Mouse (Mus musculus): Measurements from ENCODE around the gene Ssbp3. TPM values are rescaled to one million over a fixed set of nuclear protein-coding genes. Genes with fewer than 3 reads are reported as not detected.
A peak's percentile ranks its signal among the peaks of the same experiment; 100 is the strongest.

The Ssbp3 gene
- total RNA-seq, 2 experiments from 2014 or later: 41.6 to 49.9 TPM

- intact Hi-C loops (cut with DNase I): no loop called here
- DNase-seq: no peak
Measured at GRCm38 (mm10) chr4:106981385-106982103, 71.0 kb downstream of the Ssbp3 start.

- no peak for DNase-seq
- intact Hi-C loops (cut with DNase I): no loop called here
Measured at GRCm38 (mm10) chr4:106982344-106983121, 72.0 kb downstream of the Ssbp3 start.

GRCm38 (mm10) chr4:106983908-106984515 lies 73.5 kb downstream of the Ssbp3 start:
- intact Hi-C loops (cut with DNase I): no loop called here
- no peak for DNase-seq

- intact Hi-C loops (cut with DNase I): no loop called here
- DNase-seq: no peak
Measured at GRCm38 (mm10) chr4:106985289-106985688, 74.8 kb downstream of the Ssbp3 start.

GRCm38 (mm10) chr4:106985899-106986832 lies 75.7 kb downstream of the Ssbp3 start:
- peak; percentile 35 to 43 for DNase-seq
- intact Hi-C loops (cut with DNase I): no loop called here

GRCm38 (mm10) chr4:106987725-106988364 lies 77.3 kb downstream of the Ssbp3 start:
- peak; percentile 91 to 93 for DNase-seq
- intact Hi-C loops (cut with DNase I): loop anchor here (1.0 kb wide), 2 partner anchors 76 to 149 kb away; no protein-coding TSS in a partner anchor

GRCm38 (mm10) chr4:106988886-106989225 lies 78.4 kb downstream of the Ssbp3 start:
- intact Hi-C loops (cut with DNase I): loop anchor here (1.0 kb wide), 2 partner anchors 77 to 150 kb away; no protein-coding TSS in a partner anchor
- no peak for DNase-seq

GRCm38 (mm10) chr4:106989226-106989983 lies 78.9 kb downstream of the Ssbp3 start:
- intact Hi-C loops (cut with DNase I): no loop called here

GRCm38 (mm10) chr4:106993053-106993452 lies 82.6 kb downstream of the Ssbp3 start:
- no peak for DNase-seq
- intact Hi-C loops (cut with DNase I): no loop called here

More at GRCm38 (mm10) chr4:106989226-106989983, 78.9 kb downstream of the Ssbp3 start:
- DNase-seq: no peak

- DNase-seq: no peak
- intact Hi-C loops (cut with DNase I): no loop called here
Measured at GRCm38 (mm10) chr4:106994252-106994651, 83.8 kb downstream of the Ssbp3 start.

GRCm38 (mm10) chr4:106995069-106995468 lies 84.6 kb downstream of the Ssbp3 start:
- intact Hi-C loops (cut with DNase I): no loop called here
- no peak for DNase-seq

- no peak for DNase-seq
- intact Hi-C loops (cut with DNase I): no loop called here
Measured at GRCm38 (mm10) chr4:106995513-106995912, 85.0 kb downstream of the Ssbp3 start.

GRCm38 (mm10) chr4:106996305-106997076 lies 86.0 kb downstream of the Ssbp3 start:
- intact Hi-C loops (cut with DNase I): no loop called here
- peak in 1 of 2 experiments; percentile 31 for DNase-seq

GRCm38 (mm10) chr4:107001259-107001810 lies 90.8 kb downstream of the Ssbp3 start:
- intact Hi-C loops (cut with DNase I): no loop called here
- DNase-seq: no peak

- DNase-seq: no peak
- intact Hi-C loops (cut with DNase I): no loop called here
Measured at GRCm38 (mm10) chr4:107001916-107002488, 91.5 kb downstream of the Ssbp3 start.

- DNase-seq: no peak
- intact Hi-C loops (cut with DNase I): no loop called here
Measured at GRCm38 (mm10) chr4:107002517-107003165, 92.1 kb downstream of the Ssbp3 start.

GRCm38 (mm10) chr4:107003199-107003598 lies 92.7 kb downstream of the Ssbp3 start:
- no peak for DNase-seq
- intact Hi-C loops (cut with DNase I): no loop called here
